Mouse (Mus musculus) embryonic facial prominence, embryonic 14.5 days (tissue): ENCODE results near the gene Poln. TPM values are rescaled to one million over a fixed set of nuclear protein-coding genes. Genes with fewer than 3 reads are reported as not detected.

ENCODE experiments used
- ATAC-seq: fragments of 200-750 bp; cut with Nextera tagmentation; 2 replicates; pipeline ENCODE4 v1.8.0; 2017; ENCODE audit warnings: low read depth, moderate number of reproducible peaks, moderate TSS enrichment
- DNase-seq: peaks from one replicate; pipeline ENCODE4 v3.0.0-alpha.2; 2015; ENCODE audit warnings: low spot score
- H3K27ac ChIP-seq: fragments of 300-500 bp; sonication (generic); replicated peaks from 2 replicates; pipeline ENCODE4 v1.5.1; 2014; ENCODE audit warnings: low read depth, mild to moderate bottlenecking, low read length, moderate library complexity
- H3K27me3 ChIP-seq: fragments of 300-500 bp; sonication (generic); replicated peaks from 2 replicates; pipeline ENCODE4 v1.6.1; 2014; ENCODE audit warnings: low read length; ENCODE audit not compliant: control insufficient read depth, insufficient read depth
- H3K36me3 ChIP-seq: fragments of 300-500 bp; sonication (generic); 2 replicates; pipeline ENCODE4 v1.6.1; 2014; ENCODE audit warnings: low read length, mixed read lengths; ENCODE audit not compliant: control insufficient read depth, insufficient read depth
- H3K4me1 ChIP-seq: fragments of 300-500 bp; sonication (generic); 2 replicates; pipeline ENCODE4 v1.6.1; 2014; ENCODE audit warnings: antibody characterized with exemption, low read length; ENCODE audit not compliant: control insufficient read depth, insufficient read depth
- H3K4me2 ChIP-seq: fragments of 300-500 bp; sonication (generic); 2 replicates; pipeline ENCODE4 v1.6.1; 2014; ENCODE audit warnings: low read depth, mild to moderate bottlenecking, low read length, moderate library complexity, mixed read lengths
- H3K4me3 ChIP-seq: fragments of 300-500 bp; sonication (generic); 2 replicates; pipeline ENCODE4 v1.5.1; 2014; ENCODE audit warnings: low read depth, mild to moderate bottlenecking, low read length
- H3K9ac ChIP-seq: fragments of 300-500 bp; sonication (generic); 2 replicates; pipeline ENCODE4 v1.6.1; 2014; ENCODE audit warnings: low read depth, mild to moderate bottlenecking, low read length, moderate library complexity, mixed read lengths
- H3K9me3 ChIP-seq: fragments of 300-500 bp; sonication (generic); 2 replicates; pipeline ENCODE4 v1.6.1; 2016; ENCODE audit warnings: low read length; ENCODE audit not compliant: control insufficient read depth
- WGBS: fragments of 180-500 bp; shearing (Covaris S2); extraction: QIAGEN DNeasy Blood & Tissue Kit; methylation state at CpG from one replicate; pipeline ENCODE4 v1.1.7; 2014; 5-methylcytosine and 5-hydroxymethylcytosine counted together
- polyA plus RNA-seq: library from polyadenylated mRNA; unstranded; fragments of >200 nt; fragmentation: Nextera tagmentation; extraction: Ambion mirVana; gene quantifications from 2 replicates; pipeline ENCODE4 v1.2.1, GENCODE M21; 2014

The Poln gene
- polyA plus RNA-seq, 1 experiment from 2014 or later = 1.9 TPM

- Histone ChIP-seq H3K36me3 (peaks cover 66% of the 10 kb centered on the region), H3K4me3 (no peak overlapping the region), H3K9ac (no peak overlapping the region), H3K4me1 (peaks cover 3% of the 10 kb centered on the region), H3K27me3 (no peaks in the 10 kb centered on the region), H3K4me2 (no peak overlapping the region), H3K9me3 (no peaks in the 10 kb centered on the region), H3K27ac (no peak overlapping the region)
- 67% methylated on average over 5 of the region's 5 CpGs for WGBS
- DNase-seq (no peak), ATAC-seq (no peak)
Observed at GRCm38 (mm10) chr5:34174550-34175402, 5.5 kb upstream of the Poln start.

GRCm38 (mm10) chr5:34174021-34174420 lies 4.8 kb upstream of the Poln start:
- H3K9ac ChIP-seq = no peak overlapping the region
- peaks cover 3% of the 10 kb centered on the region for H3K4me1 ChIP-seq
- H3K27ac ChIP-seq = no peak overlapping the region
- WGBS = 86% methylated on average over 2 of the region's 2 CpGs
- H3K36me3 ChIP-seq = peaks cover 59% of the 10 kb centered on the region
- ATAC-seq (no peak), DNase-seq (no peak)
- H3K27me3 ChIP-seq = no peaks in the 10 kb centered on the region
- no peak overlapping the region for H3K4me3 ChIP-seq
- no peaks in the 10 kb centered on the region for H3K9me3 ChIP-seq
- no peak overlapping the region for H3K4me2 ChIP-seq

DNA sequence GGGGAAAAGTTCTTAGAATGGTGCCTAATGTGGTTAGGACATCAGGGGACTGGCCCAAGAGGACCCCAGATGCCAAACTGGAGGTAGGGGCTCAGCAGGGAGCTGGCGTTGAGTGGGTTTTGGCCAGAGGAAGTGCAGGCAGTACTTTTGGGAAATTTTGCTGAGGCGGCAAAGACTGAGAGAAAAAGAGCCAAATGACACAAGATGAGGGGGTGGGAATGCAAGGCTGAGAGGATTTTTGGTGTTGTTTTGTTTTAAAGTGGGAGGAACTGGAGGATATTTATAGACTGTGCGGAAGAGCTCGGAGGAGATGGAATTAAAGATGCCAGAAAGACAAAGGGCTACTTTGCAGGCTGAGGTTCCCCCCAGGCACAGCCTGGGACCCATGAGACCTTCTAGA lies 1.5 kb upstream of the Poln start:
- no peak for ATAC-seq
- Histone ChIP-seq H3K36me3 (peaks cover 31% of the 10 kb centered on the region), H3K27me3 (no peaks in the 10 kb centered on the region), H3K9me3 (no peaks in the 10 kb centered on the region), H3K4me2 (no peak overlapping the region), H3K9ac (0 out of 2 replicates have a peak overlapping the region, but pooled peaks have one; percentile 14), H3K27ac (peak overlapping the region; percentile 82), H3K4me3 (no peak overlapping the region), H3K4me1 (peaks cover 13% of the 10 kb centered on the region)
- 49% methylated on average over 4 of the region's 4 CpGs for WGBS
- DNase-seq = peak; percentile 50

GRCm38 (mm10) chr5:34169954-34170353 lies 706 bp upstream of the Poln start:
- peak overlapping the region; percentile 52 for H3K9ac ChIP-seq
- ATAC-seq (no peak), DNase-seq (no peak)
- H3K9me3 ChIP-seq = no peaks in the 10 kb centered on the region
- peak overlapping the region; percentile 53 for H3K4me2 ChIP-seq
- WGBS = 77% methylated on average over 3 of the region's 3 CpGs
- H3K27me3 ChIP-seq = no peaks in the 10 kb centered on the region
- peaks cover 13% of the 10 kb centered on the region for H3K4me1 ChIP-seq
- peaks cover 23% of the 10 kb centered on the region for H3K36me3 ChIP-seq
- H3K27ac ChIP-seq = peak overlapping the region; percentile 82
- H3K4me3 ChIP-seq = peak overlapping the region; percentile 77

GRCm38 (mm10) chr5:34167857-34168256 lies 1.4 kb downstream of the Poln start:
- peak overlapping the region; percentile 70 for H3K4me2 ChIP-seq
- DNase-seq (no peak), ATAC-seq (no peak)
- no peak overlapping the region for H3K9ac ChIP-seq
- H3K27ac ChIP-seq = no peak overlapping the region
- no peak overlapping the region; the same call in 1 of the 2 replicates for H3K4me3 ChIP-seq
- peaks cover 8% of the 10 kb centered on the region; the same call in 1 of the 2 replicates for H3K36me3 ChIP-seq
- no peaks in the 10 kb centered on the region for H3K9me3 ChIP-seq
- WGBS = 75% methylated on average over 4 of the region's 4 CpGs
- no peaks in the 10 kb centered on the region for H3K27me3 ChIP-seq
- peaks cover 13% of the 10 kb centered on the region for H3K4me1 ChIP-seq

DNA sequence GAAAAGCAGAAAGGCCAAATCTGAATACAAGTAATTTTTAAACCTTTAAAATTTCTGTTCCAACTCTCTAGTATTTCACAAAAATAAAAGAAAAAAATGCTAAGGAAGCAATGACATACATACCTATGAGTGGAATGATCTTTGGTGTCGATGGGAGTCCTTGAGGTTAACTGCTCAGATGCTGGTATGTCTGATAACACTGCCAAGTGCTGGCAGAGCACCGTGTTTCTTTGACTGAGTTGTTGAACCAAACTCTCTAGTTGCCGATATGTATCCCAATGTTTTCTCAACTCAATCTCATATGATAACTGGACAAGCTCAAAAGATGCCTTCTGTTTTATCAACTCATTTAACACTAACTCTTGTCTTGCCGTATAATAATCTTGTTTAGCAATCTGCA lies 3.5 kb downstream of the Poln start:
- peaks cover 13% of the 10 kb centered on the region for H3K4me1 ChIP-seq
- WGBS = 79% methylated on average over 4 of the region's 4 CpGs
- no peak overlapping the region for H3K9ac ChIP-seq
- no peak overlapping the region for H3K4me3 ChIP-seq
- no peaks in the 10 kb centered on the region for H3K27me3 ChIP-seq
- ATAC-seq = no peak
- peaks cover 11% of the 10 kb centered on the region; the same call in 1 of the 2 replicates for H3K36me3 ChIP-seq
- H3K27ac ChIP-seq = no peak overlapping the region
- H3K4me2 ChIP-seq = no peak overlapping the region
- no peaks in the 10 kb centered on the region for H3K9me3 ChIP-seq
- DNase-seq = no peak

DNA sequence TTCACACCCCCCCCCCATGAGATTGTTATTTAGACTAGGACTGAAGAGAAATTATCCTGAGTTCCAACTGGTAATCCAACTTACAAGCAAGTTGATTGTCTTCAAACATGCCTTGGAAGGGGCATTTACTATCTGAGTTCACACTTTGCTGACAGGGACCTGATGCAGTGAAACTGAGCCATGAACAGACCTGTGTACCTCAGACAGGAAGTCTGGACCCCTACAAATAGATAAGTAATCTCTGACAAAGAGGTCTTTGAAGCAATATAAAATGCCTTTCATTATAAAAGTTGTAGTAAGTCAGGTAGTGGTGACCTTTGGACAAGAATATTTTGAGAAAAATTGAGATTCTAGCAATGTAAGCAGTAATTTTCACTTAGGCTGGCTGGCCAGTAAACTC lies 20.8 kb downstream of the Poln start:
- Histone ChIP-seq H3K9ac (no peak overlapping the region), H3K27me3 (no peaks in the 10 kb centered on the region), H3K27ac (no peak overlapping the region), H3K9me3 (no peaks in the 10 kb centered on the region), H3K4me1 (no peaks in the 10 kb centered on the region), H3K4me3 (no peak overlapping the region), H3K36me3 (peaks cover 7% of the 10 kb centered on the region), H3K4me2 (no peak overlapping the region)
- ATAC-seq (no peak), DNase-seq (no peak)

DNA sequence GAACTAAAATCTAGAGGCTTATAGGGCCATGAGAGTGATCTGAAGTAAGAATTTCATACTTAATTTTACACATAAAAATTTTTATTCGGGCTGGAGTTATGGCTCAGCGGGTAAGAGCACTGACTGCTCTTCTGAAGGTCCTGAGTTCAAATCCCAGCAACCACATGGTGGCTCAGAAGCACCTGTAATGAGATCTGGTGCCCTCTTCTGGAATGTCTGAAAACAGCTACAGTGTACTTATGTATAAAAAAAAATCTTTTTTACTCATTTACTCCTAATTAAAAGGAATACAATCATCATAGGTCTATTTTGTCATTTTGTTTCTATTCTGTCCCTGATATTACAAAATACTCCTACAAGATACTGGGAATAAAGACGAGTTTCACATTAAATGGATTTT lies 21.7 kb downstream of the Poln start:
- Histone ChIP-seq H3K36me3 (no peaks in the 10 kb centered on the region), H3K4me1 (no peaks in the 10 kb centered on the region), H3K9me3 (no peaks in the 10 kb centered on the region), H3K27ac (no peak overlapping the region), H3K9ac (no peak overlapping the region), H3K27me3 (no peaks in the 10 kb centered on the region), H3K4me3 (no peak overlapping the region), H3K4me2 (no peak overlapping the region)
- DNase-seq = no peak
- ATAC-seq = no peak
- 91% methylated on average over 3 of the region's 3 CpGs for WGBS

DNA sequence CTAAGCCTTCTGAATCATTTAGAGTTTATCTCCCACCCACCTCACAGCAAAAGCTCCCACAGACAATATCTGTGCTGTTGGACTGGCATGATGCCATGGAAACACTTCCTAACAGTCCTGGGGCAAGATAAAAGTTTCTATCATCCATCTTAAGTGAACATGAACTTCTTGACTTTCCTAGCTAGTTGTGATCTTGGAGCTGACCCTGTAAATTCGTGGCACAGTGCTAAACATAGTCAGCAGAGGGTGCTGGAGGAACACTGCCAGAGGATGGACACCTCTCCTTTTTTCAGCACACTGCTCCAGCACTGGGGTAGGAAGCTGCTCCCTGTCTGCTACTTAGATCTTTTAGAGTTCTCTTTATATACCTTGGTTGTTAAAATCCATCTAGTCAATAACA lies 29.5 kb downstream of the Poln start:
- Histone ChIP-seq H3K9ac (no peak overlapping the region), H3K36me3 (no peaks in the 10 kb centered on the region), H3K4me1 (no peaks in the 10 kb centered on the region), H3K4me3 (no peak overlapping the region), H3K9me3 (no peaks in the 10 kb centered on the region), H3K4me2 (no peak overlapping the region), H3K27ac (no peak overlapping the region), H3K27me3 (no peaks in the 10 kb centered on the region)
- DNase-seq (peak; percentile 41), ATAC-seq (no peak)
- 0% methylated on average over 1 of the region's 1 CpGs for WGBS
